Mouse (Mus musculus): ENCODE data around the gene Smarcd3. TPM values are rescaled to one million over a fixed set of nuclear protein-coding genes. Genes with fewer than 3 reads are reported as not detected.
"Not testable (repeated sequence)": the region's sequence is repeated elsewhere in the genome, so short reads cannot be mapped to it uniquely, and the experiment has no call there.

The Smarcd3 gene
- total and polyA plus RNA-seq, 3 experiments = 2.7 to 16.5 TPM; not detected in 1

- not testable (repeated sequence) for H3K79me2 ChIP-seq (ENCODE audit: control insufficient read depth, insufficient read depth, low read length, poor library complexity); H3K9me3 ChIP-seq (replicated peaks; ENCODE audit: insufficient read depth, low read length); H3K36me3 ChIP-seq (ENCODE audit: control insufficient read depth in 1 of 2, insufficient read depth in 2 of 2, low read length in 2 of 2); H3K4me3 ChIP-seq (ENCODE audit: control insufficient read depth in 1 of 2, insufficient read depth in 1 of 2, low read depth in 2 of 2, low read length in 2 of 2); H3K9ac ChIP-seq (ENCODE audit: control insufficient read depth, low read depth, low read length, poor library complexity, severe bottlenecking); DNase-seq (ENCODE audit: low read depth, low spot score); H3K4me1 ChIP-seq (ENCODE audit: control insufficient read depth in 1 of 2, insufficient read depth in 2 of 2, low read length in 2 of 2); H3K27ac ChIP-seq (ENCODE audit: control insufficient read depth, low read depth, low read length)
- H3K27me3 ChIP-seq (ENCODE audit: control insufficient read depth in 1 of 2, insufficient read depth in 2 of 2, low read length in 2 of 2) = peaks cover 11 to 20% of the 10 kb centered on the region in 2 experiments
These were observed 68.9 kb downstream of the Smarcd3 start for GRCm38 (mm10) chr5:24555335-24555734.

GRCm38 (mm10) chr5:24553621-24554244, 70.5 kb downstream of the Smarcd3 start:
- H3K9me3 ChIP-seq (replicated peaks; ENCODE audit: insufficient read depth, low read length) = no peaks in the 10 kb centered on the region
- no peak for TF ChIP-seq MYB (IDR thresholded peaks at IDR 0.05; ENCODE audit: low read depth, low read length)
- TF ChIP-seq MEF2A (IDR thresholded peaks at IDR 0.05; ENCODE audit: extremely low read depth, insufficient replicate concordance, low read depth, low read length, poor library complexity, severe bottlenecking) = no peak
- no peak for TF ChIP-seq RCOR1 (IDR thresholded peaks at IDR 0.05; ENCODE audit: low read depth, low read length)
- TF ChIP-seq CTCF (IDR thresholded peaks at IDR 0.05 in 2 of 3, conservative IDR thresholded peaks at IDR 0.05 in 1 of 3; ENCODE audit: control insufficient read depth in 1 of 3, insufficient read depth in 1 of 3, low read depth in 2 of 3, low read length in 3 of 3, poor library complexity in 1 of 3, severe bottlenecking in 1 of 3) = no peak
- TF ChIP-seq CHD2 (IDR thresholded peaks at IDR 0.05; ENCODE audit: low read length) = no peak
- TF ChIP-seq POLR2AphosphoS2 (IDR thresholded peaks at IDR 0.05; ENCODE audit: low read length) = no peak
- no peak for TF ChIP-seq RAD21 (IDR thresholded peaks at IDR 0.05; ENCODE audit: low read depth, low read length)
- no peak for TF ChIP-seq ZC3H11A (IDR thresholded peaks at IDR 0.05; ENCODE audit: low read depth, low read length)
- no peak for TF ChIP-seq BHLHE40 (IDR thresholded peaks at IDR 0.05; ENCODE audit: borderline replicate concordance, low read depth, low read length)
- TF ChIP-seq ETS1 (IDR thresholded peaks at IDR 0.05; ENCODE audit: low read depth, low read length) = no peak
- no peak for TF ChIP-seq TAL1 (IDR thresholded peaks at IDR 0.05; ENCODE audit: low read length)
- no peaks in the 10 kb centered on the region for H3K36me3 ChIP-seq (ENCODE audit: control insufficient read depth in 1 of 2, insufficient read depth in 2 of 2, low read length in 2 of 2)
- H3K9ac ChIP-seq (ENCODE audit: control insufficient read depth, low read depth, low read length, poor library complexity, severe bottlenecking) = no peak overlapping the region
- H3K79me2 ChIP-seq (ENCODE audit: control insufficient read depth, insufficient read depth, low read length, poor library complexity) = no peaks in the 10 kb centered on the region
- H3K4me1 ChIP-seq (ENCODE audit: control insufficient read depth in 1 of 2, insufficient read depth in 2 of 2, low read length in 2 of 2) = no peaks in the 10 kb centered on the region
- H3K27ac ChIP-seq (ENCODE audit: control insufficient read depth, low read depth, low read length) = no peak overlapping the region
- H3K27me3 ChIP-seq (ENCODE audit: control insufficient read depth in 1 of 2, insufficient read depth in 2 of 2, low read length in 2 of 2) = peaks cover 14 to 23% of the 10 kb centered on the region in 2 experiments
- H3K4me3 ChIP-seq (ENCODE audit: control insufficient read depth in 1 of 2, insufficient read depth in 1 of 2, low read depth in 2 of 2, low read length in 2 of 2) = no peak overlapping the region
- DNase-seq (ENCODE audit: low read depth, low spot score) = no peak

- Histone ChIP-seq H3K9ac (ENCODE audit: control insufficient read depth, low read depth, low read length, poor library complexity, severe bottlenecking) (no peak overlapping the region), H3K36me3 (ENCODE audit: control insufficient read depth in 1 of 2, insufficient read depth in 2 of 2, low read length in 2 of 2) (no peaks in the 10 kb centered on the region), H3K4me1 (ENCODE audit: control insufficient read depth in 1 of 2, insufficient read depth in 2 of 2, low read length in 2 of 2) (no peaks in the 10 kb centered on the region), H3K9me3 (replicated peaks; ENCODE audit: insufficient read depth, low read length) (no peaks in the 10 kb centered on the region), H3K79me2 (ENCODE audit: control insufficient read depth, insufficient read depth, low read length, poor library complexity) (no peaks in the 10 kb centered on the region), H3K27ac (ENCODE audit: control insufficient read depth, low read depth, low read length) (no peak overlapping the region), H3K27me3 (ENCODE audit: control insufficient read depth in 1 of 2, insufficient read depth in 2 of 2, low read length in 2 of 2) (peaks cover 9 to 23% of the 10 kb centered on the region in 2 experiments), H3K4me3 (ENCODE audit: control insufficient read depth in 1 of 2, insufficient read depth in 1 of 2, low read depth in 2 of 2, low read length in 2 of 2) (no peak overlapping the region)
- TF ChIP-seq MAFK (IDR thresholded peaks at IDR 0.05; ENCODE audit: borderline replicate concordance, low read depth, low read length) (no peak), RAD21 (IDR thresholded peaks at IDR 0.05; ENCODE audit: low read depth, low read length) (no peak), RCOR1 (IDR thresholded peaks at IDR 0.05; ENCODE audit: low read depth, low read length) (no peak), UBTF (IDR thresholded peaks at IDR 0.05; ENCODE audit: borderline replicate concordance, insufficient read depth, low read depth, low read length) (no peak), EP300 (IDR thresholded peaks at IDR 0.05; ENCODE audit: low read depth in 1 of 2, low read length in 2 of 2) (no peak), POLR2AphosphoS5 (IDR thresholded peaks at IDR 0.05; ENCODE audit: borderline replicate concordance, low read depth, low read length) (no peak), CHD2 (IDR thresholded peaks at IDR 0.05; ENCODE audit: low read length) (no peak), ZMIZ1 (IDR thresholded peaks at IDR 0.05; ENCODE audit: low read depth, low read length) (no peak), NELFE (IDR thresholded peaks at IDR 0.05; ENCODE audit: low read depth, low read length) (no peak)
- no peak for DNase-seq (ENCODE audit: low read depth, low spot score)
These were observed 72.9 kb downstream of the Smarcd3 start for GRCm38 (mm10) chr5:24551317-24551688.

All from MEL (cell line).